Mouse (Mus musculus) hindbrain, embryonic 13.5 days (tissue): ENCODE data around the gene Tmem259. TPM values are rescaled to one million over a fixed set of nuclear protein-coding genes. Genes with fewer than 3 reads are reported as not detected.

Experiments used
- ATAC-seq: fragments of 200-750 bp; cut with Nextera tagmentation; 2 replicates; pipeline ENCODE4 v1.8.0; 2017; ENCODE audit warnings: moderate TSS enrichment; ENCODE audit not compliant: low FRiP score
- H3K27ac ChIP-seq: fragments of 300-500 bp; sonication (generic); 2 replicates; pipeline ENCODE4 v1.5.1; 2015; ENCODE audit warnings: inconsistent platforms, mild to moderate bottlenecking, moderate library complexity
- H3K27me3 ChIP-seq: fragments of 300-500 bp; sonication (generic); 2 replicates; pipeline ENCODE4 v1.6.1; 2015; ENCODE audit warnings: mild to moderate bottlenecking, inconsistent platforms
- H3K36me3 ChIP-seq: fragments of 300-500 bp; sonication (generic); 2 replicates; pipeline ENCODE4 v1.6.1; 2015; ENCODE audit warnings: mild to moderate bottlenecking, inconsistent platforms
- H3K4me1 ChIP-seq: fragments of 300-500 bp; sonication (generic); replicated peaks from 2 replicates; pipeline ENCODE4 v1.6.1; 2015; ENCODE audit warnings: inconsistent platforms
- H3K4me2 ChIP-seq: fragments of 300-500 bp; sonication (generic); 2 replicates; pipeline ENCODE4 v1.6.1; 2015; ENCODE audit warnings: inconsistent platforms, mild to moderate bottlenecking, moderate library complexity
- H3K4me3 ChIP-seq: fragments of 300-500 bp; sonication (generic); 2 replicates; pipeline ENCODE4 v1.5.1; 2015; ENCODE audit warnings: mild to moderate bottlenecking, inconsistent platforms
- H3K9ac ChIP-seq: fragments of 300-500 bp; sonication (generic); 2 replicates; pipeline ENCODE4 v1.6.1; 2015; ENCODE audit warnings: mild to moderate bottlenecking, inconsistent platforms
- H3K9me3 ChIP-seq: fragments of 300-500 bp; sonication (generic); 2 replicates; pipeline ENCODE4 v1.6.1; 2016; ENCODE audit warnings: inconsistent platforms
- WGBS: fragments of 180-500 bp; shearing (Covaris S2); methylation state at CpG from one replicate; pipeline ENCODE4 v1.1.7; 2015; 5-methylcytosine and 5-hydroxymethylcytosine counted together
- polyA plus RNA-seq: library from polyadenylated mRNA; unstranded; fragments of >200 nt; fragmentation: Nextera tagmentation; extraction: Ambion mirVana; gene quantifications from 2 replicates; pipeline ENCODE4 v1.2.1, GENCODE M21; 2015

Gene Tmem259
- polyA plus RNA-seq, 1 experiment from 2014 or later: 16.3 TPM

- H3K27ac ChIP-seq: peak overlapping the region; percentile 94
- peak overlapping the region; percentile 89 for H3K4me2 ChIP-seq
- peaks cover 14% of the 10 kb centered on the region for H3K27me3 ChIP-seq
- peaks cover 60% of the 10 kb centered on the region for H3K4me1 ChIP-seq
- no peak for ATAC-seq
- H3K4me3 ChIP-seq: peak overlapping the region; percentile 87
- 1% methylated on average over 28 of the region's 29 CpGs for WGBS
- peak overlapping the region; percentile 95 for H3K9ac ChIP-seq
- no peaks in the 10 kb centered on the region for H3K9me3 ChIP-seq
- peaks cover 24% of the 10 kb centered on the region for H3K36me3 ChIP-seq
These were observed 56.0 kb downstream of the Tmem259 start for GRCm38 (mm10) chr10:79928030-79928694.

- Histone ChIP-seq H3K9me3 (no peaks in the 10 kb centered on the region), H3K36me3 (peaks cover 17% of the 10 kb centered on the region), H3K4me2 (peak overlapping the region; percentile 89), H3K9ac (peak overlapping the region; percentile 95), H3K27me3 (peaks cover 21% of the 10 kb centered on the region), H3K4me1 (peaks cover 53% of the 10 kb centered on the region), H3K27ac (peak overlapping the region; percentile 94), H3K4me3 (peak overlapping the region; percentile 87)
- peak; percentile 53 for ATAC-seq
- WGBS: under 1% methylated on average over 54 of the region's 54 CpGs
These were observed 56.7 kb downstream of the Tmem259 start for GRCm38 (mm10) chr10:79927324-79928029.

- Histone ChIP-seq H3K4me3 (peak within 1 kb of the TSS; percentile 87), H3K27ac (peak within 1 kb of the TSS; percentile 94), H3K27me3 (peaks cover 29% of the 10 kb centered on the region), H3K4me1 (peaks cover 48% of the 10 kb centered on the region), H3K9me3 (no peaks in the 10 kb centered on the region), H3K36me3 (peaks cover 9% of the 10 kb centered on the region), H3K4me2 (peak within 1 kb of the TSS; percentile 89), H3K9ac (peak within 1 kb of the TSS; percentile 95)
- ATAC-seq: peak; percentile 73
- WGBS: under 1% methylated on average over 63 of the region's 63 CpGs
These were observed 57.4 kb downstream of the Tmem259 start, which contains the start of gene Arid3a for GRCm38 (mm10) chr10:79926491-79927323. Gene Arid3a (plus strand): TSS chr10:79927043.

- H3K4me2 ChIP-seq: peak overlapping the region; percentile 89
- H3K4me3 ChIP-seq: peak overlapping the region; percentile 87
- peaks cover 2% of the 10 kb centered on the region for H3K36me3 ChIP-seq
- peaks cover 49% of the 10 kb centered on the region for H3K4me1 ChIP-seq
- 12% methylated on average over 15 of the region's 15 CpGs for WGBS
- peak; percentile 2; the same call in 1 of the 2 replicates for ATAC-seq
- peaks cover 37% of the 10 kb centered on the region for H3K27me3 ChIP-seq
- peak overlapping the region; percentile 95 for H3K9ac ChIP-seq
- no peaks in the 10 kb centered on the region for H3K9me3 ChIP-seq
- H3K27ac ChIP-seq: peak overlapping the region; percentile 94
These were observed 58.2 kb downstream of the Tmem259 start for GRCm38 (mm10) chr10:79925785-79926490.

GRCm38 (mm10) chr10:79924998-79925784 is 58.9 kb downstream of the Tmem259 start:
- Histone ChIP-seq H3K9ac (no peak overlapping the region), H3K4me3 (peak overlapping the region; percentile 87; the same call in 1 of the 2 replicates), H3K4me2 (peak overlapping the region; percentile 89; the same call in 1 of the 2 replicates), H3K36me3 (no peaks in the 10 kb centered on the region), H3K27ac (no peak overlapping the region), H3K27me3 (peaks cover 44% of the 10 kb centered on the region), H3K4me1 (peaks cover 49% of the 10 kb centered on the region), H3K9me3 (no peaks in the 10 kb centered on the region)
- WGBS: 9% methylated on average over 29 of the region's 29 CpGs
- ATAC-seq: no peak

Other genes with a start within 250 kb of the Tmem259 start
- 37.1 and 42.4 TPM in 2 replicates for gene Polrmt, start 237.7 kb downstream of the Tmem259 start, polyA plus RNA-seq
- 1.00 and 2.1 TPM in 2 replicates for gene Fgf22, start 229.3 kb downstream of the Tmem259 start, polyA plus RNA-seq
- 87.9 and 90.7 TPM in 2 replicates for gene Rnf126, start 217.4 kb downstream of the Tmem259 start, polyA plus RNA-seq
- gene Fstl3, start 207.1 kb downstream of the Tmem259 start, polyA plus RNA-seq: 1.3 and 1.4 TPM in 2 replicates
- 0.18 TPM in 1 of 2 replicates, not detected in the other for gene Prss57, start 193.4 kb downstream of the Tmem259 start, polyA plus RNA-seq
- gene Palm, start 190.8 kb downstream of the Tmem259 start, polyA plus RNA-seq: 240 and 252 TPM in 2 replicates
- gene Misp, start 163.3 kb downstream of the Tmem259 start, polyA plus RNA-seq: 0.84 and 1.0 TPM in 2 replicates
- 84.7 and 86.0 TPM in 2 replicates for gene Ptbp1, start 129.9 kb downstream of the Tmem259 start, polyA plus RNA-seq
- gene Prtn3, start 109.9 kb downstream of the Tmem259 start, polyA plus RNA-seq: 13.9 and 15.6 TPM in 2 replicates
- gene Plppr3, start 109.7 kb downstream of the Tmem259 start, polyA plus RNA-seq: 396 and 407 TPM in 2 replicates
- gene Elane, start 98.1 kb downstream of the Tmem259 start, polyA plus RNA-seq: 0.34 TPM in 1 of 2 replicates, not detected in the other
- not detected in 2 replicates for gene Cfd, start 93.5 kb downstream of the Tmem259 start, polyA plus RNA-seq
- 55.3 and 58.3 TPM in 2 replicates for gene Med16, start 75.4 kb downstream of the Tmem259 start, polyA plus RNA-seq
- 20.6 and 22.0 TPM in 2 replicates for gene Gm26602, start 73.5 kb downstream of the Tmem259 start, polyA plus RNA-seq
- 2.1 and 2.3 TPM in 2 replicates for gene Kiss1r, start 67.4 kb downstream of the Tmem259 start, polyA plus RNA-seq
- 243 and 256 TPM in 2 replicates for gene R3hdm4, start 63.1 kb downstream of the Tmem259 start, polyA plus RNA-seq
- gene Arid3a, start 57.3 kb downstream of the Tmem259 start, polyA plus RNA-seq: 3.5 and 4.0 TPM in 2 replicates
- gene Wdr18, start 24.2 kb downstream of the Tmem259 start, polyA plus RNA-seq: 77.4 and 77.9 TPM in 2 replicates
- gene Grin3b, start 13.6 kb downstream of the Tmem259 start, polyA plus RNA-seq: 0.61 and 0.65 TPM in 2 replicates
- gene Cnn2, start 4.3 kb upstream of the Tmem259 start, polyA plus RNA-seq: 43.7 and 53.1 TPM in 2 replicates
- gene Abca7, start 12.2 kb upstream of the Tmem259 start, polyA plus RNA-seq: 5.2 and 6.1 TPM in 2 replicates
- 2.5 and 2.8 TPM in 2 replicates for gene Arhgap45, start 32.3 kb upstream of the Tmem259 start, polyA plus RNA-seq
- 150 and 154 TPM in 2 replicates for gene Polr2e, start 55.5 kb upstream of the Tmem259 start, polyA plus RNA-seq
- gene Gpx4, start 62.8 kb upstream of the Tmem259 start, polyA plus RNA-seq: 509 and 531 TPM in 2 replicates
- gene Sbno2, start 121.2 kb upstream of the Tmem259 start, polyA plus RNA-seq: 13.6 and 14.4 TPM in 2 replicates
- gene Stk11, start 131.5 kb upstream of the Tmem259 start, polyA plus RNA-seq: 16.3 and 18.2 TPM in 2 replicates
- gene Atp5d, start 154.3 kb upstream of the Tmem259 start, polyA plus RNA-seq: 434 and 449 TPM in 2 replicates
- 57.4 and 59.2 TPM in 2 replicates for gene Cbarp, start 156.5 kb upstream of the Tmem259 start, polyA plus RNA-seq
- gene Midn, start 163.9 kb upstream of the Tmem259 start, polyA plus RNA-seq: 32.4 and 34.7 TPM in 2 replicates
- gene Cirbp, start 181.7 kb upstream of the Tmem259 start, polyA plus RNA-seq: 364 and 409 TPM in 2 replicates
- gene 1600002K03Rik, start 188.6 kb upstream of the Tmem259 start, polyA plus RNA-seq: 11.9 and 14.1 TPM in 2 replicates
- 18.8 and 21.4 TPM in 2 replicates for gene Efna2, start 195.2 kb upstream of the Tmem259 start, polyA plus RNA-seq
- 47.3 and 49.9 TPM in 2 replicates for gene Mum1, start 242.1 kb upstream of the Tmem259 start, polyA plus RNA-seq